Mouse (Mus musculus) stomach, embryonic 15.5 days (tissue): ENCODE data around the gene Cyp2c39. TPM values are rescaled to one million over a fixed set of nuclear protein-coding genes. Genes with fewer than 3 reads are reported as not detected.
"Not testable (repeated sequence)": the region's sequence is repeated elsewhere in the genome, so short reads cannot be mapped to it uniquely, and the experiment has no call there.

ENCODE experiments used
- ATAC-seq: fragments of 200-750 bp; cut with Nextera tagmentation; 2 replicates; pipeline ENCODE4 v1.8.0; 2017; ENCODE audit warnings: low read depth, moderate number of reproducible peaks, moderate TSS enrichment; ENCODE audit not compliant: insufficient read depth, low FRiP score
- H3K27ac ChIP-seq: fragments of 300-500 bp; sonication (generic); 2 replicates; pipeline ENCODE4 v1.5.1; 2015; ENCODE audit warnings: mild to moderate bottlenecking, inconsistent platforms
- H3K27me3 ChIP-seq: fragments of 300-500 bp; sonication (generic); replicated peaks from 2 replicates; pipeline ENCODE4 v1.6.1; 2015; ENCODE audit warnings: inconsistent platforms
- H3K36me3 ChIP-seq: fragments of 300-500 bp; sonication (generic); 2 replicates; pipeline ENCODE4 v1.6.1; 2015; ENCODE audit warnings: inconsistent platforms
- H3K4me1 ChIP-seq: fragments of 300-500 bp; sonication (generic); 2 replicates; pipeline ENCODE4 v1.6.1; 2015; ENCODE audit warnings: inconsistent platforms
- H3K4me2 ChIP-seq: fragments of 300-500 bp; sonication (generic); 2 replicates; pipeline ENCODE4 v1.6.1; 2015; ENCODE audit warnings: mild to moderate bottlenecking, inconsistent platforms
- H3K4me3 ChIP-seq: fragments of 300-500 bp; sonication (generic); replicated peaks from 2 replicates; pipeline ENCODE4 v1.5.1; 2015; ENCODE audit warnings: inconsistent platforms
- H3K9ac ChIP-seq: fragments of 300-500 bp; sonication (generic); 2 replicates; pipeline ENCODE4 v1.6.1; 2015; ENCODE audit warnings: inconsistent platforms
- H3K9me3 ChIP-seq: fragments of 300-500 bp; sonication (generic); 2 replicates; pipeline ENCODE4 v1.6.1; 2016; ENCODE audit warnings: inconsistent platforms
- whole genome bisulfite sequencing: fragments of 180-500 bp; shearing (Covaris S2); methylation state at CpG from one replicate; pipeline ENCODE4 v1.1.7; 2015; 5-methylcytosine and 5-hydroxymethylcytosine counted together
- polyA plus RNA-seq: library from polyadenylated mRNA; unstranded; fragments of >200 nt; fragmentation: Nextera tagmentation; extraction: Ambion mirVana; gene quantifications from 2 replicates; pipeline ENCODE4 v1.2.1, GENCODE M21; 2015

Cyp2c39 gene
- polyA plus RNA-seq = not detected in 2 replicates

DNA sequence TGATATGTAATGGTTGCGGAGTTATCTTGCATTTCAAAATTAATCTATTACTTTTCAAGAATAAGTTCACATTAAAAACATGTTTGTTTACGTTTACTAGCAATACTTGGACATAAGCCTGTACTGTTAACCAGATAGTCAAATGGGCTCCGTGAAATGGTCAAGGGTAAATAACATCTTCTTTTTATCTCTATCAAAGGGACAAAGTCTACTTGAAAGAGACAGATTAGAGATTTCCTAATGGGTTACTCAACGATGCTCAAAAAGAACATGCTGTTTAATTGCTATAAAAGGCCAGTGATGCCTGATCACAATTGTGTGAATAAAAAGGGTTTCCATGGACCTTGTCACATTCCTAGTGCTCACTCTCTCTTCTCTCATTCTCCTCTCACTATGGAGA lies at the start of gene Cyp2c39:
Gene Cyp2c39 (plus strand): TSS at position 329 of the 400 bp plus-strand sequence.
- no peak for ATAC-seq
- H3K9me3 ChIP-seq = no peaks in the 10 kb centered on the region
- H3K4me2 ChIP-seq = no peak within 1 kb of the TSS
- H3K36me3 ChIP-seq = no peaks in the 10 kb centered on the region
- no peak within 1 kb of the TSS for H3K9ac ChIP-seq
- no peak within 1 kb of the TSS for H3K4me3 ChIP-seq
- WGBS = 81% methylated on average over 4 of the region's 4 CpGs
- H3K27ac ChIP-seq = no peak within 1 kb of the TSS
- no peaks in the 10 kb centered on the region for H3K27me3 ChIP-seq
- no peaks in the 10 kb centered on the region for H3K4me1 ChIP-seq

GRCm38 (mm10) chr19:39462941-39463340 lies 47.7 kb upstream of the Cyp2c39 start, which contains the start of gene Cyp2c38:
TSS of gene Cyp2c38 (minus strand) at chr19:39463075.
- WGBS = 82% methylated on average over 1 of the region's 1 CpGs
- Histone ChIP-seq H3K27ac (no peak within 1 kb of the TSS), H3K4me2 (no peak within 1 kb of the TSS), H3K9ac (no peak within 1 kb of the TSS), H3K9me3 (no peaks in the 10 kb centered on the region), H3K36me3 (no peaks in the 10 kb centered on the region), H3K4me1 (no peaks in the 10 kb centered on the region), H3K27me3 (no peaks in the 10 kb centered on the region), H3K4me3 (no peak within 1 kb of the TSS)
- no peak for ATAC-seq

GRCm38 (mm10) chr19:39463923-39464322 lies 46.7 kb upstream of the Cyp2c39 start:
- Histone ChIP-seq H3K4me1 (no peaks in the 10 kb centered on the region), H3K27me3 (no peaks in the 10 kb centered on the region), H3K4me3 (no peak overlapping the region), H3K4me2 (no peak overlapping the region), H3K9ac (no peak overlapping the region), H3K9me3 (no peaks in the 10 kb centered on the region), H3K27ac (no peak overlapping the region), H3K36me3 (no peaks in the 10 kb centered on the region)
- no peak for ATAC-seq

DNA sequence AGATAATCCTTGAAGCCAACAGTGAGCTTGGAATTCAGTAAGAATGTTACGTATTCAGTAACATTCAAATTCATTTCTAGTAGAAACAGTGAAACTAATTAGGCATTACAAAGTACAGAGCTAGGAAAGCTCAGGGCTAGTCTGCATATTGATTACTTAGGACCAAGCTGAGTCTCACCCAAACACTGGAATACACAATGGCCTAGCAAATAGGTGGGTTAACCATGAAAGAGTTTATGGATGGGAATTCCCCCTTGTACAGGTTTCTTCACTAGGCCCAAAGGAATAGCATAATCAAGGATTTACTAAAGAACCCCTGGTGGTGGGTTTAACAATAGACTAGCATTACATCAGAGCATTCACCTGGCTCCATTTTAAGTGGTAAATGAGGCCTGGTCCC lies 26.7 kb upstream of the Cyp2c39 start:
- WGBS = 95% methylated on average over 1 of the region's 1 CpGs

DNA sequence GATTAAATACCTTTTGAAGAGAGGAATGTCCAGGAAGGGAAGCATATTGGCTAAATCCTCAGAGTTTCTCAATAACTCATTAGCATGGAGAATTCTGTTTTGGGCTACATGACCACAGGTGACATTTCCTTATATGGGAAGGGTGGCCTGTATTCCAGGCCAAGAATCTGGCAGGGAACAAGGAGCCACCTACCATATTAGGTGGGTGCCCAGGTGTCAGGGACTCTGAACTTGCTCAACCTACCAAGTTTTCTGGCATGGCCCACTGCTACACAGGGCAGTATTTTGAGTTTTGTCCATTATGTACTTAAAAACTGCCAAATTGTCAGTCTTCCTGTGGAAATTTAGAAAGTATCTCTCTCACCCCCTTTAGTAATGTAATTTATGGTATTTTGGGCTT lies 4.3 kb upstream of the Cyp2c39 start:
- Histone ChIP-seq H3K27ac (no peak overlapping the region), H3K4me2 (no peak overlapping the region), H3K27me3 (no peaks in the 10 kb centered on the region), H3K36me3 (no peaks in the 10 kb centered on the region), H3K4me1 (no peaks in the 10 kb centered on the region), H3K9ac (no peak overlapping the region), H3K9me3 (no peaks in the 10 kb centered on the region), H3K4me3 (no peak overlapping the region)
- ATAC-seq = no peak

More for the DNA sequence above, 26.7 kb upstream of the Cyp2c39 start:
- not testable (repeated sequence) for H3K27me3 ChIP-seq, H3K9ac ChIP-seq, H3K4me2 ChIP-seq, H3K36me3 ChIP-seq, ATAC-seq, H3K9me3 ChIP-seq, H3K4me3 ChIP-seq, H3K4me1 ChIP-seq, H3K27ac ChIP-seq

GRCm38 (mm10) chr19:39509533-39509932 lies 1.1 kb upstream of the Cyp2c39 start:
- WGBS = 80% methylated on average over 1 of the region's 1 CpGs
- Histone ChIP-seq H3K27ac (no peak overlapping the region), H3K9ac (no peak overlapping the region), H3K27me3 (no peaks in the 10 kb centered on the region), H3K4me2 (no peak overlapping the region), H3K4me1 (no peaks in the 10 kb centered on the region), H3K36me3 (no peaks in the 10 kb centered on the region), H3K9me3 (no peaks in the 10 kb centered on the region), H3K4me3 (no peak overlapping the region)
- ATAC-seq = no peak

Other genes with a start within 250 kb of the Cyp2c39 start
- gene Cyp2c29, start 241.5 kb upstream of the Cyp2c39 start, polyA plus RNA-seq = not detected in 2 replicates
- not detected in 2 replicates for gene Cyp2c38, start 47.8 kb upstream of the Cyp2c39 start, polyA plus RNA-seq
- gene Cyp2c67, start 138.2 kb downstream of the Cyp2c39 start, polyA plus RNA-seq = 0.27 TPM in 1 of 2 replicates, not detected in the other
- 17.3 and 23.4 TPM in 2 replicates for gene Cyp2c68, start 230.2 kb downstream of the Cyp2c39 start, polyA plus RNA-seq